Mouse (Mus musculus) leukemia stem cell, adult 10-12 weeks (primary cell): ENCODE measurements around the gene Fam172a. TPM values are rescaled to one million over a fixed set of nuclear protein-coding genes. Genes with fewer than 3 reads are reported as not detected.

Experiments used
- polyA plus RNA-seq: library from polyadenylated mRNA; stranded (reverse); fragments of >175 nt; gene quantifications from 2 replicates; pipeline ENCODE4 v1.2.3, GENCODE M21; 2012; ENCODE audit warnings: low replicate concordance

The Fam172a gene
- polyA plus RNA-seq = 31.3 and 42.5 TPM in 2 replicates

GRCm38 (mm10) chr13:77701733-77702132 lies at the start of gene Fam172a:
TSS of gene Fam172a (plus strand) at chr13:77702033.

DNA sequence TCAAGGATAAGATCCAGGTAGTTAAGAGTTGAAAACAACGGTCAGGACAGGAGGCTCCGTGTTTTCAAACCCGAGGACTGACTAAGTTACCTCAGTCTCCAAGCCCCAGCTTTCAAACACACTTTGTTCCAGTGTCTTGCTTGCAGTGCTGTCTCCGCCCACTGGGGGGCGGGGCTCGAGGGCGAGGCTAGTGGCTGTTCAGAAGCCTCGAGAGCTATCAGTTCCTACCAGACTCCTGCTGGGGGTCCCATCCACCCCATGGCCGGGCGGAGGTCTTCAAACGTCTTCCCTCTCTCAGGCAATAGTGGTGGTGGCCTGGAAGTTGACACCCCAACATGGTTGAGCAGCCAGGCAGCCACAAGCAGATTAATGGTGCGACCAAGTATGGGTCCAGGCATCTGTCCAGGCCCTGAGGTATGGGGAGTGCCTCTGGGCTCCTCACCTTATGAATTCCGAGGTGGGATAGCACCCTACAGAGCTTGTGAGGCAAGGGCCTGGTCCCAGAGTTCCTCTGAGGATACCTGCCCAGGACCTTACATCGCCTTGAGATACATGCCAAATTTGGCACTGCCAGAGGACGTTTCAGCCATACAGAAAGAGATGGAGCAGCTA lies 323.0 kb downstream of the Fam172a start, which contains the start of gene Pou5f2:
TSS of gene Pou5f2 (plus strand) at position 220 of the 612 bp plus-strand sequence.

DNA sequence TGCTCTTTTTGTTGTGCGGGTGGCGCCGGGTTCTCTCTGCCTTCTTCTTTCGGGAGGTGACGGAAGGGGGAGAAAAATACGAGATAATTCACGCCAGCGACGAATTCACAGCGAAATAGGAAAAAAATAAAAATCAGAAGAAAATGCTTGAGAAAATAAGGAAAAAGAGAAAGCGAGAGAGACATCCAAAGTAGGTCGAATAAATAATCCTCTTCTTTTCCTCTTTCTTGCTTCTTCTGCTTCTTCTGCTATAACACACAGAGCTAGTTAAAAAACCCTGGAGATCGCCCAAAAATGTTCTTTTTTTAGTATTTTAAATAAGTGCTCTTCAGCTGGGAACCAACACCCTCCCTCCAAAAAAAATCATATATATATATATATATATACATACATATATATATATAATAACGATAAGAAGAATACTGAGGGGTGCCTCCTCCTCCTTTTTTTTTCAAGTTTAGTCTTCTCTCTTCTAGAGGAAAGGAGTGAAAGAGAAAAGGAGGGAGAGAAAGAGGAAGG lies 497.9 kb downstream of the Fam172a start, which contains the start of gene Nr2f1:
TSS of gene Nr2f1 (minus strand) at position 116 of the 519 bp plus-strand sequence.

